Mouse (Mus musculus) cortical plate, adult 2 months (tissue): ENCODE data around the gene Spock3.

ENCODE experiments used
- CTCF ChIP-seq: fragments of 200-500 bp; IDR thresholded peaks from 2 replicates; pipeline ENCODE4 v1.5.1; 2011; ENCODE audit warnings: mild to moderate bottlenecking, control low read depth, low read length; ENCODE audit not compliant: insufficient read depth; ENCODE audit errors: extremely low read depth
- POLR2A ChIP-seq: fragments of 200-500 bp; IDR thresholded peaks from 2 replicates; pipeline ENCODE4 v1.6.1; 2011; ENCODE audit warnings: mild to moderate bottlenecking, low read length, control low read depth; ENCODE audit not compliant: insufficient read depth; ENCODE audit errors: extremely low read depth

DNA sequence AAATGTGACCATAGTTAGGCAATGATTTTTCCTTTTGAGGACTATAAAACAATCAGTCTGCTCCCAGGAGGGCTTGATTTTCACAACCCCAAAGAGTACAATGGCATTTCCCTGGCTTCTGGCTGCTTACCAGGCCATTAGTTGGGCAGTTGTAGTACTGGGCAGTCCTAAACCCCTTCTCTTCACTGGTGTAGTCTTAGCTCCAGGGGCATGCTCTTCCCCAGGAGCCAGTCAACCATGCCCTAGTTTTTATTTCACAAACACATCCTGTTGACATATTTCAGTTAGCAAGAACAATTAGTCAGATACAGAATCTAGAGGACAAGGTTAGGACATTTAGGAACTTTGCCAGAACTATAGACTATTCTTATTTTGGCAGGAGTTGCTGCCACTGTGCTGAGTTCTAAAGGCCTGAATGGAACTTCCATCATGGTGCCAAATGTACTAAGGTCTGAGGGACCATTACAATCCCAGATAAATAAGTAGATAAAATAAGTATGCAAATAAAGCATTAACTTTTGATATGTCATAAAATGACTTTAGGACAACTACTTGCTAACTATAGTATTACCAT is 308.1 kb downstream of the Spock3 start:
- TF ChIP-seq POLR2A (no peak), CTCF (no peak)
